Mouse (Mus musculus): ENCODE measurements around the gene Baiap2.

DNA sequence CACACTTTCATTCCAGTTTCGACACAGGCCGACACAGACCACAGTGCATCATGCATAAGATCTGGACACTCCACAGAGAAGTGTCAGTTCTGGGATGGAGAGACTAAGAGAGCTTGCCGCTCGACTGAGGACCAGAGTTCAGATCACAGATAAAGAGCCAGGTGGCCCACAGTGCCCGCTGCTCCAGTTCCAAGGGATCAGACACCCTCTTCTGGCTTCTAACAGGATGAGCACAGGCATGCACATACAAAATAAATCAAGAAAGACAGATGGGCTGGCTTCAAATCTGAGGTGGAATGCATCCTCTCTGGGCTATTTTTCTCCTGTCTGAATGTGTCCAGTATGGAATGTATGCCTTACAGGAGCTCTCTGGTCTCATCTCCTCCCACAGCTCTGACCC, 15.8 kb upstream of the Baiap2 start:
- no peak for TF ChIP-seq CTCF (IDR thresholded peaks at IDR 0.05)
- no peak for TF ChIP-seq POLR2A (IDR thresholded peaks at IDR 0.05; ENCODE audit: insufficient read depth, low read depth, low read length)
- TF ChIP-seq EP300 (IDR thresholded peaks at IDR 0.05; ENCODE audit: insufficient read depth, low read depth, low read length) = no peak

Data from heart, adult 2 months (tissue).